Mouse (Mus musculus): ENCODE results near the gene Thtpa.

Gene Thtpa

GRCm38 (mm10) chr14:55077481-55078365 lies 16.9 kb upstream of the Thtpa start:
- no peak for DNase-seq (ENCODE audit: low read depth, low spot score)

- DNase-seq (ENCODE audit: low read depth, low spot score), result peak; percentile 70
Measured at GRCm38 (mm10) chr14:55078366-55078989, 16.1 kb upstream of the Thtpa start.

GRCm38 (mm10) chr14:55079214-55079970 lies 15.2 kb upstream of the Thtpa start:
- DNase-seq (ENCODE audit: low read depth, low spot score), result peak; percentile 79

GRCm38 (mm10) chr14:55081105-55081504 lies 13.5 kb upstream of the Thtpa start:
- DNase-seq (ENCODE audit: low read depth, low spot score), result no peak

GRCm38 (mm10) chr14:55083481-55083880 lies 11.1 kb upstream of the Thtpa start:
- DNase-seq (ENCODE audit: low read depth, low spot score), result no peak

GRCm38 (mm10) chr14:55085324-55086008 lies 9.1 kb upstream of the Thtpa start:
- no peak for DNase-seq (ENCODE audit: low read depth, low spot score)

GRCm38 (mm10) chr14:55086009-55086514 lies 8.5 kb upstream of the Thtpa start:
- no peak for DNase-seq (ENCODE audit: low read depth, low spot score)

DNA sequence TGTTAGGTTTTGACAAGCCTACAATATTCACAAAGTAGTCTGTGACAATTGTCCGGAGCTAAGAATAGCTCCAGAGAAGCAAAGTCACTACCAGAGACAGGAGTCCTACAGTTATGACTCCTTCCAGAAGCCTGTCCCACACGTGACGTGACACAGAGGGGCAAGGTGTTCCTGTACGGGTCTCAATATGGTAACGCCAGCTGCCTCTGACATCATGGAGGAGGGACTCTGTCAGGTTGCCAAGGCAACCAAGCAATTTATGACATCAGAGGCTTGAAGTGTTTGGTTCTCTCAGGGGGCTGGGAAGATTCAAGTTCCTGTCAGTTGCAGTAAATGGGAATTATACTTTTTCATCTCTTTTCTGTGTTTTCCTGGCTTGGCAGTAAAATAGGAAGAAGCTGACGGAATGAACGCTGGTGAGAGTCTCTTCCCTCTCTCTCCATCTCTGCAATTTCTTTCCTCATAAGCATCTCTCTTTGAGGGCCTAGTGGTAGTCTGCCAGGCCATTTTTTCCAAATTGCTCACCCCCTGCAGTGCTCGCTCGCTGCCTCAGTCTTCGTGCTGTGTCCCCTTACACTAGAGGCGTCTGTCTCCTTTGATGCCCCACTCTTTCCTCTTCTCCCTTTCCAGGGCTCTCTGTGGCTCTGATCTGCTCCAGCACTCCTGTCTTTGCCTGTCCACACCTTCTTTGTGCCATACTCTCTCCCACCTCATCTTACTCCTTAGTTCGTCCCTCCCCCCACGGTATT lies 5.2 kb upstream of the Thtpa start:
- DNase-seq (ENCODE audit: low read depth, low spot score), result peak; percentile 69

GRCm38 (mm10) chr14:55091209-55091865 lies 3.2 kb upstream of the Thtpa start:
- DNase-seq (ENCODE audit: low read depth, low spot score), result no peak

DNA sequence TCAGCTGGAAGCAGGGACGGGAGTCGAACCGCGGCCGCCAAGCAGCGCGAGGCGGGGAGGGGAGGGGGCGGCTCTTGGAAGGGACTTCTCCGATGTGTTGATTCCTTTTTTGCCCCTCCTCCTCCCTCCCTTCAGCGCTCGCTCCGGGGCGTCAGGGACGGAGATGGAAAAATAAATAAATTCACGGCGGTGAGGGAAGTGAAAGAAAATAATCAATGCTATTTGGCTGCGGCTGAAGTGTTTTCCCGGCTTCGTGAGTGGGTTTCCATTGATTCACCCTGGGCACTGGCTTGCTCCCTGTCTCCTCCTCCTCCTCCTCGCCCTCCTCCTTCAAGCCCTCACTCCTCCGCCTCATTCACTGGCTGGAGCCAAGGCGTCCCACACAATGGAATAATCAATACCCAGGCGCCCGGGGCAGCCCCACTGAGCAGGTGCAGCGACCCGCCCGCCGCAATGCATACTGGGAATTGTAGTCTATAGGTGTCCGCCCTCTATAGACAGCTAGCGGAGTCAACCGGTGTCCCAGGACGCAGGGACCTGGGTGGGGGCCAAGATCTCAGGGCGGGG lies 2.5 kb upstream of the Thtpa start, which contains the start of gene Zfhx2:
Gene Zfhx2, minus strand, starts transcription at position 314 of the 567 bp plus-strand sequence.
- peak; percentile 94 for DNase-seq (ENCODE audit: low read depth, low spot score)

- DNase-seq (ENCODE audit: low read depth, low spot score), result no peak
Measured at GRCm38 (mm10) chr14:55093927-55094326, 657 bp upstream of the Thtpa start.

DNA sequence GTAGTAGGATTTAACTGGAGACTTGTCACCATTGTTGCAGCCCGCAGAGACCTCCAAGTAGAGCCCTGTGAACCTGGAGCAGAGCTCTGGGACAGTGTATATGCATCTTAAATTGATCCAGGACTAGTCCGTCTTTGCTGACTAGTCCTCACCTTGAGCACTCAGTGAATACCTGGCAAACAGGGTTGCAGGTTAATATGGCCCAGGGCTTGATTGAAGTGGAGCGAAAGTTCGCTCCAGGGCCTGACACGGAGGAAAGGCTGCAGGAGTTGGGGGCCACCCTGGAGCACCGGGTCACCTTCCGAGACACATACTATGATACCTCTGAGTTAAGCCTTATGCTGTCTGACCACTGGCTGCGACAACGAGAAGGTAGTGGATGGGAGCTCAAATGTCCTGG lies 679 bp downstream of the Thtpa start:
- no peak for DNase-seq (ENCODE audit: low read depth, low spot score)

DNA sequence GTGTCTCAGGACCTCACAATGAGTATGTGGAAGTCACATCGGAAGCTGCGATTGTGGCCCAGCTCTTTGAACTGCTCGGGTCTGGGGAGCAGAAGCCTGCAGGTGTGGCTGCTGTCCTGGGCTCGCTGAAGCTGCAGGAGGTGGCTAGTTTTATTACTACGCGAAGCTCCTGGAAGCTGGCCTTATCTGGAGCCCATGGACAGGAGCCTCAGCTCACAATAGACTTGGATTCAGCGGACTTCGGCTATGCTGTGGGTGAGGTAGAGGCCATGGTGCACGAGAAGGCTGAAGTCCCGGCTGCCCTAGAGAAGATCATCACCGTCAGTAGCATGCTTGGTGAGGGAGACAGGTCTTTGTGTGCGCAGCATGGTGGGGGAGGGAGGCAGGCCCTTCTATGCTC lies 1.1 kb downstream of the Thtpa start:
- DNase-seq (ENCODE audit: low read depth, low spot score), result no peak

- DNase-seq (ENCODE audit: low read depth, low spot score), result no peak
Measured at GRCm38 (mm10) chr14:55096573-55097087, 2.0 kb downstream of the Thtpa start.

GRCm38 (mm10) chr14:55097646-55098045 lies 3.1 kb downstream of the Thtpa start:
- no peak for DNase-seq (ENCODE audit: low read depth, low spot score)

- peak; percentile 63 for DNase-seq (ENCODE audit: low read depth, low spot score)
Measured at GRCm38 (mm10) chr14:55098067-55098466, 3.5 kb downstream of the Thtpa start.

DNA sequence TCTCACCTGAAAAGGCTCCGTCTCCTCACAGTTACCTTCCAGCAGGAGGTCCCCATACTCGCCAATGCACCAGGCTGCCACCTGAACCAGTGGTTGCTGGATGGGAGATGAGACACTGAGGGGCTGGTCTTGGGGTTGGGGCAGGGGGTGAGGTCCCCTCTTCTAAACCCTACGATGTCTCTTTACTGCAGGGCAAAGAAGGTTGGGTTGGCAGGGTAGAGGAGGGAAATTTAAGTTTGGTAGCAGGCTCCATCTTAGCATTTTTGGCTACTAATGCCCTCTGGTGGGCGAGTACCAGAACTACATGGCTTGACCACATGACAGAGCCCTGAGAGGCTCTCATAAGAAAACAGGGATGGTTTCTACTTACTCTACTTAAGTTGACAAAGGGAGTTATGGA lies 7.0 kb downstream of the Thtpa start:
- peak; percentile 63 for DNase-seq (ENCODE audit: low read depth, low spot score)

DNA sequence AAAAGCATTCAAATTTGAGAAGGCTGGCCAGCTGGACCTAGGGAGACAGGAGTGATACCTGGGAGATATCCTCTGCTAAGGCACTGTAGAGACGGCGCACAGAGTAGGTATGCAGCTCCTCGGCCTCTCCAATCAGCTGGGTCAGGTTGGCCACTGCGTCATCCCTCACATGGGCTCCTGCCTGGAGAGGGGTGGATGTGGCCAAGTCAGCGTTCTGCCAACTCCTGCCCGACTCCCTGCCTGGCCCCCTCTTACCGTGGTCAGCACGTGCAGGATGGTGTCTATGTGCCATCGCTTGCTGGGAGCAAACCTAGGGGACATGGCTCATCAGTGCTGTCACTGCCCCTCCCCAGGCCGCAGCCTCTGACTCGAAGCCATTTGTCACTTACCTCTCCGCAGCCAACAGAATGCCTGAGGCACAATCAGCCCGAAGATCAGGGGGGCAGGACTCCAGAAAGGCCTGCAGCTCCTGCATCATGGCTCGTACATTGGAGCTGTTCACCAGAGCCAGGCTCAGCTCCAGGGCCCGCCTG lies 7.7 kb downstream of the Thtpa start:
- DNase-seq (ENCODE audit: low read depth, low spot score), result no peak

DNA sequence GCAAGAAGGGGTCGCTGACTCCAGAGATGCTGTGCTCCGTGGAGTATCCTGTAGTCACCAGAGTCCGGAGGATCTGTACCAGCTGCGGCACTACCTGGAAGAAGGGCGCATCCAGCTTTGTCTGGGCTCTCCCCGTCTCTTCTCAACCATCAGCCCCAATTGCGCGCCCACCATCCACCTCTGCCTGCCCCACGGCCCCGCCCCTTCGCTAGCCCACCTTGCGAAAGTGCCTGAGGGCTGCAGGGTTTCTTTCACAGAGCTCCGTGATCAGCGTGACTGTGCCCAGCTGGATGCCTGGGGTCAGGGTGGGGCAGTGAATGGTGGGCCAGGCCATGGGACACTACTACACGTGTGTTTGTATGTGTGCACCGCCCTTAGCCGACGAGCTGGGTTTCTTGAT lies 9.8 kb downstream of the Thtpa start:
- DNase-seq (ENCODE audit: low read depth, low spot score), result no peak

All from mesoderm, embryonic 11.5 days (tissue).